Mouse (Mus musculus): Measurements from ENCODE around the gene Gm853.

Gm853 gene

GRCm38 (mm10) chr4:130173060-130173822 lies 49.0 kb downstream of the Gm853 start:
- DNase-seq, result no peak

- DNase-seq, result no peak
Observed at GRCm38 (mm10) chr4:130171951-130172765, 50.0 kb downstream of the Gm853 start.

GRCm38 (mm10) chr4:130170362-130170761 lies 51.8 kb downstream of the Gm853 start:
- DNase-seq, result no peak

GRCm38 (mm10) chr4:130169411-130169971 lies 52.7 kb downstream of the Gm853 start:
- DNase-seq, result no peak

GRCm38 (mm10) chr4:130168280-130169183 lies 53.7 kb downstream of the Gm853 start:
- no peak for DNase-seq

- DNase-seq, result no peak
Observed at GRCm38 (mm10) chr4:130167814-130168213, 54.4 kb downstream of the Gm853 start.

- no peak for DNase-seq
Observed at GRCm38 (mm10) chr4:130167321-130167720, 54.9 kb downstream of the Gm853 start.

- no peak for DNase-seq
Observed at GRCm38 (mm10) chr4:130166592-130166991, 55.6 kb downstream of the Gm853 start.

GRCm38 (mm10) chr4:130166061-130166460 lies 56.1 kb downstream of the Gm853 start:
- no peak for DNase-seq

- no peak for DNase-seq
Observed at GRCm38 (mm10) chr4:130164121-130164520, 58.1 kb downstream of the Gm853 start.

GRCm38 (mm10) chr4:130163391-130163861 lies 58.8 kb downstream of the Gm853 start:
- no peak for DNase-seq

GRCm38 (mm10) chr4:130161349-130161748 lies 60.9 kb downstream of the Gm853 start:
- no peak for DNase-seq

All from cerebellum, adult 11-12 months (tissue).